Mouse (Mus musculus): ENCODE data around the gene Il20. TPM values are rescaled to one million over a fixed set of nuclear protein-coding genes. Genes with fewer than 3 reads are reported as not detected.
A peak's percentile ranks its signal among the peaks of the same experiment; 100 is the strongest.

The Il20 gene
- polyA plus RNA-seq, 1 experiment = not detected

GRCm38 (mm10) chr1:130883146-130883545, 28.1 kb downstream of the Il20 start:
- no peaks in the 10 kb centered on the region for H3K36me3 ChIP-seq (ENCODE audit: control insufficient read depth, insufficient read depth, low read length)
- no peak overlapping the region for H3K4me3 ChIP-seq (ENCODE audit: insufficient read depth, low read depth, low read length)
- H3K4me1 ChIP-seq (ENCODE audit: control insufficient read depth, insufficient read depth, low read length) = no peaks in the 10 kb centered on the region
- 83% methylated on average over 4 of the region's 4 CpGs for WGBS
- no peak for DNase-seq
- TF ChIP-seq CTCF (conservative IDR thresholded peaks at IDR 0.05; ENCODE audit: insufficient read depth, insufficient read length, low read depth, low read length) (no peak), POLR2A (IDR thresholded peaks at IDR 0.05; ENCODE audit: low read depth, low read length) (no peak)
- H3K27ac ChIP-seq (ENCODE audit: insufficient read depth, low read depth, low read length) = no peak overlapping the region
- no peaks in the 10 kb centered on the region for H3K27me3 ChIP-seq (replicated peaks; ENCODE audit: control insufficient read depth, insufficient read depth, low read length)

DNA sequence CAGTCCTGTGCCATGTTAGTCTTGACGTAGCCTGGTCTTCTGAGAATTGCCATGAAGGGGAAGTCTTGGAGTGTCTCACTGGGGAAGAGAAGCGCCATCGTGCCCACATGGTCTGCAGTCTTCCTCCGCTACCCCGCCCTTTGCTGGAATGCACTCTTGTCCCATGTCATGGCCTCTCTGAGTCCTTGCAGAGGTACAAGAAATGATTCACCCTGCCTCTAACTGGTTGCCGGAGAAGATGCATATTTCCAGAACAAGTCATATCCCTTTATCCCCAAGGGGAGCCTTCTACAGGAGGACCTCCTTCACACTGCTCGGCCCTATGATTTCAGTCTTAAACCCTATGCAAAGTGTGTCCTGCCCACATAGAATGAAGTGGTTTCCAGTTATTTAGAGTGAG, 31.3 kb downstream of the Il20 start:
- Histone ChIP-seq H3K4me3 (ENCODE audit: insufficient read depth, low read depth, low read length) (no peak overlapping the region), H3K36me3 (ENCODE audit: control insufficient read depth, insufficient read depth, low read length) (no peaks in the 10 kb centered on the region), H3K27me3 (replicated peaks; ENCODE audit: control insufficient read depth, insufficient read depth, low read length) (no peaks in the 10 kb centered on the region), H3K27ac (ENCODE audit: insufficient read depth, low read depth, low read length) (no peak overlapping the region), H3K4me1 (ENCODE audit: control insufficient read depth, insufficient read depth, low read length) (no peaks in the 10 kb centered on the region)
- no peak for DNase-seq
- 93% methylated on average over 7 of the region's 7 CpGs for WGBS
- TF ChIP-seq CTCF (conservative IDR thresholded peaks at IDR 0.05; ENCODE audit: insufficient read depth, insufficient read length, low read depth, low read length) (no peak), POLR2A (IDR thresholded peaks at IDR 0.05; ENCODE audit: low read depth, low read length) (no peak)

- peak overlapping the region; percentile 15 for H3K4me3 ChIP-seq (ENCODE audit: insufficient read depth, low read depth, low read length)
- peak; percentile 32 for DNase-seq
- 2% methylated on average over 43 of the region's 43 CpGs for WGBS
Measured at GRCm38 (mm10) chr1:130877889-130878614, 33.2 kb downstream of the Il20 start.

GRCm38 (mm10) chr1:130876931-130877509, 34.2 kb downstream of the Il20 start:
- 21% methylated on average over 3 of the region's 3 CpGs for WGBS
- no peaks in the 10 kb centered on the region for H3K4me1 ChIP-seq (ENCODE audit: control insufficient read depth, insufficient read depth, low read length)
- no peak overlapping the region for H3K27ac ChIP-seq (ENCODE audit: insufficient read depth, low read depth, low read length)
- no peak overlapping the region for H3K4me3 ChIP-seq (ENCODE audit: insufficient read depth, low read depth, low read length)
- H3K27me3 ChIP-seq (replicated peaks; ENCODE audit: control insufficient read depth, insufficient read depth, low read length) = no peaks in the 10 kb centered on the region
- no peaks in the 10 kb centered on the region for H3K36me3 ChIP-seq (ENCODE audit: control insufficient read depth, insufficient read depth, low read length)
- DNase-seq = peak; percentile 75
- peak; percentile 31 for TF ChIP-seq CTCF (conservative IDR thresholded peaks at IDR 0.05; ENCODE audit: insufficient read depth, insufficient read length, low read depth, low read length)
- no peak for TF ChIP-seq POLR2A (IDR thresholded peaks at IDR 0.05; ENCODE audit: low read depth, low read length)

More at GRCm38 (mm10) chr1:130877889-130878614, 33.2 kb downstream of the Il20 start:
- no peak overlapping the region for H3K27ac ChIP-seq (ENCODE audit: insufficient read depth, low read depth, low read length)
- no peaks in the 10 kb centered on the region for H3K27me3 ChIP-seq (replicated peaks; ENCODE audit: control insufficient read depth, insufficient read depth, low read length)
- no peaks in the 10 kb centered on the region for H3K4me1 ChIP-seq (ENCODE audit: control insufficient read depth, insufficient read depth, low read length)
- H3K36me3 ChIP-seq (ENCODE audit: control insufficient read depth, insufficient read depth, low read length) = no peaks in the 10 kb centered on the region
- TF ChIP-seq POLR2A (IDR thresholded peaks at IDR 0.05; ENCODE audit: low read depth, low read length) = no peak
- no peak for TF ChIP-seq CTCF (conservative IDR thresholded peaks at IDR 0.05; ENCODE audit: insufficient read depth, insufficient read length, low read depth, low read length)

GRCm38 (mm10) chr1:130875910-130876309, 35.3 kb downstream of the Il20 start:
- no peaks in the 10 kb centered on the region for H3K36me3 ChIP-seq (ENCODE audit: control insufficient read depth, insufficient read depth, low read length)
- 83% methylated on average over 3 of the region's 3 CpGs for WGBS
- no peak overlapping the region for H3K4me3 ChIP-seq (ENCODE audit: insufficient read depth, low read depth, low read length)
- H3K27ac ChIP-seq (ENCODE audit: insufficient read depth, low read depth, low read length) = no peak overlapping the region
- no peaks in the 10 kb centered on the region for H3K4me1 ChIP-seq (ENCODE audit: control insufficient read depth, insufficient read depth, low read length)
- H3K27me3 ChIP-seq (replicated peaks; ENCODE audit: control insufficient read depth, insufficient read depth, low read length) = no peaks in the 10 kb centered on the region
- DNase-seq = no peak
- TF ChIP-seq POLR2A (IDR thresholded peaks at IDR 0.05; ENCODE audit: low read depth, low read length) (no peak), CTCF (conservative IDR thresholded peaks at IDR 0.05; ENCODE audit: insufficient read depth, insufficient read length, low read depth, low read length) (no peak)

GRCm38 (mm10) chr1:130875139-130875538, 36.1 kb downstream of the Il20 start:
- Histone ChIP-seq H3K27ac (ENCODE audit: insufficient read depth, low read depth, low read length) (no peak overlapping the region), H3K4me1 (ENCODE audit: control insufficient read depth, insufficient read depth, low read length) (no peaks in the 10 kb centered on the region), H3K36me3 (ENCODE audit: control insufficient read depth, insufficient read depth, low read length) (no peaks in the 10 kb centered on the region), H3K4me3 (ENCODE audit: insufficient read depth, low read depth, low read length) (no peak overlapping the region), H3K27me3 (replicated peaks; ENCODE audit: control insufficient read depth, insufficient read depth, low read length) (no peaks in the 10 kb centered on the region)
- TF ChIP-seq CTCF (conservative IDR thresholded peaks at IDR 0.05; ENCODE audit: insufficient read depth, insufficient read length, low read depth, low read length) = peak; percentile 71
- TF ChIP-seq POLR2A (IDR thresholded peaks at IDR 0.05; ENCODE audit: low read depth, low read length) = no peak
- WGBS = 34% methylated on average over 3 of the region's 3 CpGs
- peak; percentile 75 for DNase-seq

DNA sequence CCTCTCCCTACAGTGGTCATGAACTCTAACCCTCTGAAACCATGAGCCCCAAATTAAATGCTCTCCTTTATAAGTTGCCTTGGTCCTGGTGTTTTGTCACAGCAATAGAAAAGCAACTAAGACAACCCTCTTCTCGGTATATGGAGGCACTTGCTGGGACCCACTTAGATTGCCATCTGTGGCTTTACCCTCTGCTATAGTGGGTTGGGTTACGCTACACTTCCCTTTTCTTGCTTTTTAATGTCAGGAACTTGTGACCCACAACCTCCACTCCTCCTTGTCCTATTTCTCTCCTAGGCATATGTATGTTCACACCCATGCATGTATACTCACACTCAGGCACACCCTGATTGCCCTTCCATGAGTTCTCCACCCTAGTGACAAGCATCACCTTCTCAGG, 38.3 kb downstream of the Il20 start:
- 90% methylated on average over 2 of the region's 2 CpGs for WGBS
- H3K27ac ChIP-seq (ENCODE audit: insufficient read depth, low read depth, low read length) = no peak overlapping the region
- H3K4me1 ChIP-seq (ENCODE audit: control insufficient read depth, insufficient read depth, low read length) = no peaks in the 10 kb centered on the region
- DNase-seq = no peak
- H3K27me3 ChIP-seq (replicated peaks; ENCODE audit: control insufficient read depth, insufficient read depth, low read length) = no peaks in the 10 kb centered on the region
- H3K36me3 ChIP-seq (ENCODE audit: control insufficient read depth, insufficient read depth, low read length) = no peaks in the 10 kb centered on the region
- TF ChIP-seq CTCF (conservative IDR thresholded peaks at IDR 0.05; ENCODE audit: insufficient read depth, insufficient read length, low read depth, low read length) (no peak), POLR2A (IDR thresholded peaks at IDR 0.05; ENCODE audit: low read depth, low read length) (no peak)
- H3K4me3 ChIP-seq (ENCODE audit: insufficient read depth, low read depth, low read length) = no peak overlapping the region

All from kidney, adult 2 months (tissue).